Mouse (Mus musculus) limb, embryonic 11.5 days (tissue): Measurements from ENCODE around the gene Aco2. TPM values are rescaled to one million over a fixed set of nuclear protein-coding genes. Genes with fewer than 3 reads are reported as not detected.

ENCODE experiments used
- ATAC-seq: fragments of 200-750 bp; cut with Nextera tagmentation; 2 replicates; pipeline ENCODE4 v1.8.0; 2017; ENCODE audit warnings: low read depth; ENCODE audit not compliant: insufficient number of reproducible peaks, low FRiP score, low TSS enrichment
- DNase-seq: peaks from one replicate; pipeline ENCODE4 v3.0.0-alpha.2; 2015; ENCODE audit warnings: low spot score
- H3K27ac ChIP-seq: fragments of 300-500 bp; sonication (generic); replicated peaks from 2 replicates; pipeline ENCODE4 v1.5.1; 2014; ENCODE audit warnings: low read depth, mild to moderate bottlenecking, low read length
- H3K27me3 ChIP-seq: fragments of 300-500 bp; sonication (generic); 2 replicates; pipeline ENCODE4 v1.6.1; 2014; ENCODE audit warnings: mild to moderate bottlenecking, low read length, mixed read lengths; ENCODE audit not compliant: control insufficient read depth, insufficient read depth
- H3K36me3 ChIP-seq: fragments of 300-500 bp; sonication (generic); 2 replicates; pipeline ENCODE4 v1.6.1; 2014; ENCODE audit warnings: mild to moderate bottlenecking, low read length, moderate library complexity, mixed read lengths; ENCODE audit not compliant: control insufficient read depth, insufficient read depth
- H3K4me1 ChIP-seq: fragments of 300-500 bp; sonication (generic); 2 replicates; pipeline ENCODE4 v1.6.1; 2014; ENCODE audit warnings: low read length, mixed read lengths; ENCODE audit not compliant: control insufficient read depth, insufficient read depth
- H3K4me2 ChIP-seq: fragments of 300-500 bp; sonication (generic); 2 replicates; pipeline ENCODE4 v1.6.1; 2014; ENCODE audit warnings: low read depth, mild to moderate bottlenecking, moderate library complexity; ENCODE audit not compliant: severe bottlenecking
- H3K4me3 ChIP-seq: fragments of 300-500 bp; sonication (generic); 2 replicates; pipeline ENCODE4 v1.5.1; 2014; ENCODE audit warnings: low read depth, low read length
- H3K9ac ChIP-seq: fragments of 300-500 bp; sonication (generic); 2 replicates; pipeline ENCODE4 v1.6.1; 2014; ENCODE audit warnings: mild to moderate bottlenecking, low read length
- H3K9me3 ChIP-seq: fragments of 300-500 bp; sonication (generic); 2 replicates; pipeline ENCODE4 v1.6.1; 2016; ENCODE audit warnings: low read length; ENCODE audit not compliant: control insufficient read depth
- WGBS: fragments of 180-500 bp; shearing (Covaris S2); extraction: QIAGEN DNeasy Blood & Tissue Kit; methylation state at CpG from one replicate; pipeline ENCODE4 v1.1.7; 2014; 5-methylcytosine and 5-hydroxymethylcytosine counted together
- polyA plus RNA-seq: library from polyadenylated mRNA; unstranded; fragments of >200 nt; fragmentation: Nextera tagmentation; extraction: Ambion mirVana; gene quantifications from 2 replicates; pipeline ENCODE4 v1.2.1, GENCODE M21; 2014

Gene Aco2
- polyA plus RNA-seq, 1 experiment from 2014 or later = 162 TPM

DNA sequence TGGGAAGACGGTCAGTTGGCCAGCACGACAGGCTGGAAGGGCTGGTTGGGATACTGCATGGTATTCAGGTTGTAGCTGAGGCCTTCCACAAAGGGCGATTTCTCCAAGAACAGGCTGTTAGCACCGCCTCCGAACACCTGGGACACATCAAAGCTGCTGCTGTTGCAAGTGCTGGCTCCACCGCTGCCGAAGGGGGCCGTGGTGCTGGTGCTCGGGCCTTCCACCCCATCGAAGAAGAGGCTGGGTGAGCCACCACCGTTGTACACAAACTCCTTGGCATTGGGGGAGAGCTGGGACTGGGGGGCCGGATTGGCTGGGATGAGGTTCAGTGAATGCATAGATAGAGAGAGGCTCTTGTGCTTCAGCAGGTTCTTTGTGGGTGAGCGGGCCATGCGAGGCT lies 21.4 kb upstream of the Aco2 start:
- 73% methylated on average over 14 of the region's 14 CpGs for WGBS
- peaks cover 17% of the 10 kb centered on the region; the same call in 1 of the 2 replicates for H3K36me3 ChIP-seq
- no peak overlapping the region for H3K27ac ChIP-seq
- no peaks in the 10 kb centered on the region for H3K27me3 ChIP-seq
- H3K9ac ChIP-seq = no peak overlapping the region
- H3K9me3 ChIP-seq = no peaks in the 10 kb centered on the region
- DNase-seq (no peak), ATAC-seq (no peak)
- no peaks in the 10 kb centered on the region for H3K4me1 ChIP-seq
- no peak overlapping the region for H3K4me2 ChIP-seq
- H3K4me3 ChIP-seq = no peak overlapping the region

- Histone ChIP-seq H3K36me3 (peaks cover 17% of the 10 kb centered on the region; the same call in 1 of the 2 replicates), H3K4me1 (no peaks in the 10 kb centered on the region), H3K4me3 (no peak overlapping the region), H3K9me3 (no peaks in the 10 kb centered on the region), H3K9ac (no peak overlapping the region), H3K4me2 (no peak overlapping the region), H3K27ac (no peak overlapping the region), H3K27me3 (no peaks in the 10 kb centered on the region)
- 96% methylated on average over 15 of the region's 15 CpGs for WGBS
- ATAC-seq (no peak), DNase-seq (no peak)
Observed at GRCm38 (mm10) chr15:81851375-81851774, 20.7 kb upstream of the Aco2 start.

DNA sequence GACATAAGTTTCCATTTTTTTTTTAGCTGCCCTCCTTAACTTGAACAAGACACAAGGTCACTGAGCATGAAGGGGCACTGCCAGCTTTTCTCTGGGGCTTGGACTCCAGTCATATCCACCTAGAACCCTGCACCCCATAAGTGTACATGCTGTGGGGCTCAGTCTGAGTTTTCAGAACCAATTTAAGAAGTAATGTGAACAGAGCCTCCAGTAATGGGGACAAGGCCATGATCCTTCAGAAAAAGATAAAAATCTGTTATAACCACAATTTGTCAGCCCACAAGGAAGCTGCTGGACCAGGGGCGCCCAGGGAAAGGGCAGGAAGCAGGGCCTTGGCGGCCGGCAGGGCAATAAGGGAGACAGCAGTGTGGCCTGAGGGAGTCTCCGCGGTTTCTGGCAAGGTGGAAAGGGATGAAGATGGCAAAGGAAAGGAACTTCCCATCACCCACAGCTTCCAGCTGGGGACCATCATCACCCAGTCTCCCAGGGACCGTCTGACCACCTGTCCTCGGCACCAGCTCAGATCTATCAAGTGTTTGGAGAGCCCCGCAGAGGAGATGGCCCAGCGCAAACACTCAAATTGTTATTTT lies 19.6 kb upstream of the Aco2 start:
- Histone ChIP-seq H3K4me2 (no peak overlapping the region), H3K36me3 (peaks cover 17% of the 10 kb centered on the region; the same call in 1 of the 2 replicates), H3K27me3 (no peaks in the 10 kb centered on the region), H3K4me1 (no peaks in the 10 kb centered on the region), H3K4me3 (no peak overlapping the region), H3K9ac (no peak overlapping the region), H3K27ac (no peak overlapping the region), H3K9me3 (no peaks in the 10 kb centered on the region)
- ATAC-seq (no peak), DNase-seq (no peak)
- WGBS = 94% methylated on average over 9 of the region's 9 CpGs

DNA sequence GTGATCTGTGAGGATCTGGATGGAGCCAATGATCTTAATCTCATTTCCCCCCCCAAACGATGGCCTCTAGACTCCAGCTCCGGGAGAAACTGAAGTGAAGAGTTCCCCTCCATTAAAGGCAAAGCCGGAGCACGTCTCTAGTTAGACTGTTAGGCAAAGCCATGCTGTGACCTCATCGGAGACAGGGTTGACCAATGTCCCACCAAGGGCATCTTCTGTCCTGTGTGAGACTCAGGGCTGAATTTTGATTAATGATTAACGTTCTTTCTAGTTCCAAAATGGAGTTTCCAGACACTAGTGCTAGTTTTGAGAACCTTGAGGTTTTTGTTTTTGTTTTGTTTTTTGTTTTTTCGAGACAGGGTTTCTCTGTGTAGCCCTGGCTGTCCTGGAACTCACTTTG lies 19.0 kb upstream of the Aco2 start:
- no peak overlapping the region for H3K4me3 ChIP-seq
- no peak overlapping the region for H3K9ac ChIP-seq
- H3K9me3 ChIP-seq = no peaks in the 10 kb centered on the region
- DNase-seq = no peak
- H3K36me3 ChIP-seq = peaks cover 14% of the 10 kb centered on the region; the same call in 1 of the 2 replicates
- no peak for ATAC-seq
- no peaks in the 10 kb centered on the region for H3K4me1 ChIP-seq
- H3K4me2 ChIP-seq = no peak overlapping the region
- no peak overlapping the region for H3K27ac ChIP-seq
- 91% methylated on average over 7 of the region's 7 CpGs for WGBS
- no peaks in the 10 kb centered on the region for H3K27me3 ChIP-seq

GRCm38 (mm10) chr15:81856030-81856790 lies 15.9 kb upstream of the Aco2 start:
- Histone ChIP-seq H3K4me2 (peak overlapping the region; percentile 53), H3K4me3 (peak overlapping the region; percentile 94), H3K9ac (peak overlapping the region; percentile 74), H3K27me3 (no peaks in the 10 kb centered on the region), H3K36me3 (peaks cover 3% of the 10 kb centered on the region; the same call in 1 of the 2 replicates), H3K4me1 (no peaks in the 10 kb centered on the region), H3K9me3 (no peaks in the 10 kb centered on the region), H3K27ac (no peak overlapping the region)
- ATAC-seq (peak; percentile 83), DNase-seq (peak; percentile 86)
- WGBS = 1% methylated on average over 28 of the region's 28 CpGs

GRCm38 (mm10) chr15:81856938-81857723 lies 15.0 kb upstream of the Aco2 start:
- H3K9ac ChIP-seq = peak overlapping the region; percentile 74
- under 1% methylated on average over 14 of the region's 14 CpGs for WGBS
- H3K36me3 ChIP-seq = no peaks in the 10 kb centered on the region; the same call in 1 of the 2 replicates
- no peaks in the 10 kb centered on the region for H3K9me3 ChIP-seq
- H3K4me2 ChIP-seq = peak overlapping the region; percentile 53
- no peaks in the 10 kb centered on the region for H3K4me1 ChIP-seq
- 0 out of 2 replicates have a peak overlapping the region, but pooled peaks have one; percentile 16 for H3K27ac ChIP-seq
- H3K4me3 ChIP-seq = peak overlapping the region; percentile 94
- ATAC-seq (no peak), DNase-seq (peak; percentile 37)
- no peaks in the 10 kb centered on the region for H3K27me3 ChIP-seq

DNA sequence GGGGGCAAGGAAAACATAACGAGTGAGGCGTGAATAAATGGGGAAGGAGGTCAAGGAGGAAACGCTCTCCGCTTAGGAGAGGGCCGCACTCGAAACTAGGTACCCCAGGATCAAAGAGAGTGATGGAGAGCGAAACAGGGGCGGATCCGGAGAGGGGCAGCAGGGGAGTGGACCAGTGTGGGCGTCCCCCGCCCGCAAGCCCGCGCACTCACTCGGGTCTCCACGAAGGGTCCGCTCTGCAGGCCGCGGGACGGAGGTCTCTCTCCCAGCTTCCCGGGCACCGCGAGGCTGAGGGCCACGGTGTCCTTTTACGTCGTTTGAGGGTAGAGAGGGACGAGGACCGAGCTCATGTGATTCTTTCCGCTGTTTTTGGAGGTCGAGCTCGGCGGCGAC lies 14.4 kb upstream of the Aco2 start:
- no peaks in the 10 kb centered on the region for H3K27me3 ChIP-seq
- no peaks in the 10 kb centered on the region for H3K9me3 ChIP-seq
- H3K4me2 ChIP-seq = peak overlapping the region; percentile 53
- peak overlapping the region; percentile 66 for H3K27ac ChIP-seq
- DNase-seq = peak; percentile 76
- ATAC-seq = no peak
- peak overlapping the region; percentile 94 for H3K4me3 ChIP-seq
- no peaks in the 10 kb centered on the region; the same call in 1 of the 2 replicates for H3K36me3 ChIP-seq
- WGBS = 0% methylated on average over 33 of the region's 33 CpGs
- H3K9ac ChIP-seq = peak overlapping the region; percentile 74
- no peaks in the 10 kb centered on the region for H3K4me1 ChIP-seq

GRCm38 (mm10) chr15:81858138-81858516 lies 14.0 kb upstream of the Aco2 start:
- Histone ChIP-seq H3K4me3 (peak overlapping the region; percentile 94), H3K9me3 (no peaks in the 10 kb centered on the region), H3K27ac (peak overlapping the region; percentile 66), H3K27me3 (no peaks in the 10 kb centered on the region), H3K9ac (peak overlapping the region; percentile 74), H3K36me3 (no peaks in the 10 kb centered on the region), H3K4me2 (peak overlapping the region; percentile 53), H3K4me1 (no peaks in the 10 kb centered on the region)
- under 1% methylated on average over 23 of the region's 23 CpGs for WGBS
- peak; percentile 52 for ATAC-seq
- DNase-seq = peak; percentile 97
